Mouse (Mus musculus): ENCODE measurements around the gene Spata25.
A peak's percentile ranks its signal among the peaks of the same experiment; 100 is the strongest.
"Not testable (repeated sequence)": the region's sequence is repeated elsewhere in the genome, so short reads cannot be mapped to it uniquely, and the experiment has no call there.

Spata25 gene

GRCm38 (mm10) chr2:164828437-164828836 is at the start of gene Spata25:
Gene Spata25, minus strand, starts transcription at chr2:164828537.
- no peak for DNase-seq (ENCODE audit: low spot score in 2 of 2)

- DNase-seq (ENCODE audit: low spot score in 2 of 2), result not testable (repeated sequence)
Measured at GRCm38 (mm10) chr2:164877376-164878215, 49.3 kb upstream of the Spata25 start.

GRCm38 (mm10) chr2:164875648-164876047 is 47.3 kb upstream of the Spata25 start:
- DNase-seq (ENCODE audit: low spot score in 2 of 2), result not testable (repeated sequence)

- DNase-seq (ENCODE audit: low spot score in 2 of 2), result peak in 1 of 2 experiments; percentile 35
Measured at GRCm38 (mm10) chr2:164874239-164874769, 46.0 kb upstream of the Spata25 start.

GRCm38 (mm10) chr2:164873621-164874020 is 45.3 kb upstream of the Spata25 start:
- no peak for DNase-seq (ENCODE audit: low spot score in 2 of 2)

GRCm38 (mm10) chr2:164871602-164872303 is 43.4 kb upstream of the Spata25 start:
- no peak for DNase-seq (ENCODE audit: low spot score in 2 of 2)

- no peak for DNase-seq (ENCODE audit: low spot score in 2 of 2)
Measured at GRCm38 (mm10) chr2:164868491-164868890, 40.2 kb upstream of the Spata25 start.

GRCm38 (mm10) chr2:164867566-164867965 is 39.2 kb upstream of the Spata25 start:
- DNase-seq (ENCODE audit: low spot score in 2 of 2), result no peak

- peak; percentile 50 to 75 for DNase-seq (ENCODE audit: low spot score in 2 of 2)
Measured at GRCm38 (mm10) chr2:164866741-164867551, 38.6 kb upstream of the Spata25 start.

- no peak for DNase-seq (ENCODE audit: low spot score in 2 of 2)
Measured at GRCm38 (mm10) chr2:164864593-164864992, 36.3 kb upstream of the Spata25 start.

GRCm38 (mm10) chr2:164863411-164863810 is 35.1 kb upstream of the Spata25 start:
- DNase-seq (ENCODE audit: low spot score in 2 of 2), result not testable (repeated sequence)

GRCm38 (mm10) chr2:164862179-164862861 is 34.0 kb upstream of the Spata25 start:
- peak in 1 of 2 experiments; percentile 56 for DNase-seq (ENCODE audit: low spot score in 2 of 2)

- no peak for DNase-seq (ENCODE audit: low spot score in 2 of 2)
Measured at GRCm38 (mm10) chr2:164861094-164861493, 32.8 kb upstream of the Spata25 start.

- peak in 1 of 2 experiments; percentile 31 for DNase-seq (ENCODE audit: low spot score in 2 of 2)
Measured at GRCm38 (mm10) chr2:164859640-164860432, 31.5 kb upstream of the Spata25 start.

GRCm38 (mm10) chr2:164859155-164859554 is 30.8 kb upstream of the Spata25 start:
- DNase-seq (ENCODE audit: low spot score in 2 of 2), result no peak

GRCm38 (mm10) chr2:164857842-164858553 is 29.7 kb upstream of the Spata25 start:
- no peak for DNase-seq (ENCODE audit: low spot score in 2 of 2)

GRCm38 (mm10) chr2:164857101-164857821 is 28.9 kb upstream of the Spata25 start, which contains the start of gene Pltp:
Gene Pltp, minus strand, starts transcription at chr2:164857711.
- peak; percentile 62 to 74 for DNase-seq (ENCODE audit: low spot score in 2 of 2)

- DNase-seq (ENCODE audit: low spot score in 2 of 2), result no peak
Measured at GRCm38 (mm10) chr2:164856309-164857100, 28.2 kb upstream of the Spata25 start.
